Mouse (Mus musculus) ES-Bruce4 (cell line): ENCODE measurements around the gene Atp2b2. TPM values are rescaled to one million over a fixed set of nuclear protein-coding genes. Genes with fewer than 3 reads are reported as not detected.
"Not testable (repeated sequence)": the region's sequence is repeated elsewhere in the genome, so short reads cannot be mapped to it uniquely, and the experiment has no call there.

Experiments
- H3K27ac ChIP-seq: 2 replicates; pipeline ENCODE4 v1.5.1; 2012; ENCODE audit warnings: low read length, inconsistent platforms; ENCODE audit not compliant: insufficient read depth
- H3K27me3 ChIP-seq: 2 replicates; pipeline ENCODE4 v1.6.1; 2012; ENCODE audit warnings: mild to moderate bottlenecking, low read length, inconsistent platforms; ENCODE audit not compliant: control insufficient read depth, poor library complexity, insufficient read depth, severe bottlenecking
- H3K36me3 ChIP-seq: 2 replicates; pipeline ENCODE4 v1.6.1; 2012; ENCODE audit warnings: inconsistent platforms, mild to moderate bottlenecking, low read length, moderate library complexity; ENCODE audit not compliant: control insufficient read depth, poor library complexity, insufficient read depth, severe bottlenecking
- H3K4me1 ChIP-seq: one replicate; pipeline ENCODE4 v1.8.1; 2011; ENCODE audit warnings: low read length; ENCODE audit not compliant: control insufficient read depth, insufficient read depth
- H3K4me3 ChIP-seq: 2 replicates; pipeline ENCODE4 v1.5.1; 2011; ENCODE audit warnings: low read depth, mild to moderate bottlenecking, low read length
- H3K9ac ChIP-seq: 2 replicates; pipeline ENCODE4 v1.6.1; 2012; ENCODE audit warnings: low read depth, mild to moderate bottlenecking, inconsistent platforms; ENCODE audit not compliant: poor library complexity, severe bottlenecking
- H3K9me3 ChIP-seq: replicated peaks from 2 replicates; pipeline ENCODE4 v1.6.1; 2012; ENCODE audit warnings: mild to moderate bottlenecking, low read length, inconsistent platforms; ENCODE audit not compliant: control insufficient read depth, poor library complexity, insufficient read depth, severe bottlenecking
- CTCF ChIP-seq: IDR thresholded peaks from one replicate; pipeline ENCODE4 v1.8.1; 2011; ENCODE audit warnings: low read depth, low read length
- EP300 ChIP-seq: IDR thresholded peaks from 2 replicates; pipeline ENCODE4 v1.6.1; 2011; ENCODE audit warnings: low read depth, low read length; ENCODE audit not compliant: insufficient read depth
- POLR2A ChIP-seq: IDR thresholded peaks from one replicate; pipeline ENCODE4 v1.8.1; 2011; ENCODE audit warnings: low read length; ENCODE audit not compliant: insufficient read depth
- polyA plus RNA-seq: library from polyadenylated mRNA; stranded (reverse); fragments of >200 nt; gene quantifications from 2 replicates; pipeline ENCODE4 v1.2.4, GENCODE M21; 2011; ENCODE audit warnings: low read depth; ENCODE audit not compliant: missing spikeins, insufficient read depth, insufficient read length

Gene Atp2b2
- polyA plus RNA-seq, 1 experiment = 0.42 TPM

DNA sequence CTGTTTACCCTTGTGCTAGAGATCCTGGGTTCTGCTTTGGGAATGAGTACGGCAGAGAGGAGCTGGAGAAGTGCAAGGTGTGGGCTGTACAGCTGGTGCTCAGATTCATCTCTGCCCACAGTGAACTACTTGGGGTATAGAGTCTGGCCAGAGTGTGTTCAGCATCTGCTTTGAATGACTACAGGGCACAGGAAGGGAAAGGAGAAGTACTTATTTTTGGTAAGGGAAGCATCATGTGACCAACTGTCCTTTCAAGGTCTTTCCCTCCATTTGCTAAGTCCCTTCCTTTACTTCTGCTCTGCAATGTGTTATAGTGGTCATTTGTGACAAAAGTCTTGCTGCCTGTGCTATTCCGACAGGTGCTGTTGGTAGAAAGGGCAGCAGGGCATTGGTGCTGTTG is 328.1 kb downstream of the Atp2b2 start:
- H3K4me3 ChIP-seq = no peak overlapping the region
- no peak overlapping the region for H3K9ac ChIP-seq
- H3K27me3 ChIP-seq = no peaks in the 10 kb centered on the region
- H3K4me1 ChIP-seq = no peaks in the 10 kb centered on the region
- H3K36me3 ChIP-seq = peaks cover 82% of the 10 kb centered on the region
- peaks cover 22% of the 10 kb centered on the region for H3K9me3 ChIP-seq
- TF ChIP-seq POLR2A (no peak), EP300 (no peak), CTCF (no peak)
- H3K27ac ChIP-seq = no peak overlapping the region

- not testable (repeated sequence) for H3K27ac ChIP-seq, H3K27me3 ChIP-seq, H3K4me1 ChIP-seq, H3K4me3 ChIP-seq, H3K9ac ChIP-seq
- Histone ChIP-seq H3K9me3 (peaks cover 22% of the 10 kb centered on the region), H3K36me3 (peaks cover 84% of the 10 kb centered on the region)
These were observed 329.0 kb downstream of the Atp2b2 start for GRCm38 (mm10) chr6:113713389-113713788.

DNA sequence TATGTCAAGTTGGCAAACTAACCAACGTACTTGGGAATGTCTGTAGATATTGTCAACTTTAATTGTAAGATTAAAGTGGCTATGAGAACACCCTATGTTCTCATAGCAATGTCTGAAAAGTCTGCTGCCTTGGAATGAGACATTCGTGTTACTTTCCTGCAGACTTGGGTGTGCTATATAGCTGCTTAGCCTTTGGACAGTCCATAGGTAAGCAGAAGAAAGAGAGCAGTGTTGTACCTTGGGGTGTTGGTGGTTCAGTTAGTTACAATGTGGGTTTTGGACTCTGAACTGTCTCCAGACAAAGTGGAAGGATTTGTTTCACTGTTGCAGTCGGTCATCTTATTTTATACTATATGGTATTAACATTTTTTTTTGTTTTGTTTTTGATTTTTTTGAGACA is 329.7 kb downstream of the Atp2b2 start:
- H3K4me3 ChIP-seq = no peak overlapping the region
- no peaks in the 10 kb centered on the region for H3K4me1 ChIP-seq
- peaks cover 22% of the 10 kb centered on the region for H3K9me3 ChIP-seq
- no peaks in the 10 kb centered on the region for H3K27me3 ChIP-seq
- H3K9ac ChIP-seq = no peak overlapping the region
- TF ChIP-seq CTCF = no peak
- no peak for TF ChIP-seq EP300
- no peak for TF ChIP-seq POLR2A
- H3K36me3 ChIP-seq = peaks cover 88% of the 10 kb centered on the region
- no peak overlapping the region for H3K27ac ChIP-seq

GRCm38 (mm10) chr6:113697222-113698205 is 344.9 kb downstream of the Atp2b2 start:
- H3K9ac ChIP-seq = peak overlapping the region; percentile 81
- no peaks in the 10 kb centered on the region for H3K4me1 ChIP-seq
- no peak for TF ChIP-seq CTCF
- no peak for TF ChIP-seq POLR2A
- no peak for TF ChIP-seq EP300
- no peaks in the 10 kb centered on the region for H3K9me3 ChIP-seq
- no peaks in the 10 kb centered on the region for H3K27me3 ChIP-seq
- peak overlapping the region; percentile 91 for H3K4me3 ChIP-seq
- H3K27ac ChIP-seq = no peak overlapping the region
- H3K36me3 ChIP-seq = peaks cover 33% of the 10 kb centered on the region

GRCm38 (mm10) chr6:113696582-113697221 is 345.7 kb downstream of the Atp2b2 start, which contains the start of gene Tatdn2:
TSS of gene Tatdn2 (plus strand) at chr6:113697050.
- Histone ChIP-seq H3K27ac (peak within 1 kb of the TSS; percentile 68), H3K36me3 (peaks cover 24% of the 10 kb centered on the region), H3K9ac (peak within 1 kb of the TSS; percentile 81), H3K27me3 (no peaks in the 10 kb centered on the region), H3K4me1 (no peaks in the 10 kb centered on the region), H3K4me3 (peak within 1 kb of the TSS; percentile 91), H3K9me3 (no peaks in the 10 kb centered on the region)
- 0 out of 2 replicates have a peak, but pooled peaks have one; percentile 21 for TF ChIP-seq EP300
- TF ChIP-seq CTCF = no peak
- TF ChIP-seq POLR2A = peak; percentile 18
